Mouse (Mus musculus) kidney, adult 18-20 months (tissue): ENCODE measurements around the gene Gm20388.

Experiments used
- DNase-seq: peaks from one replicate; pipeline ENCODE4 v3.0.0; 2021

Gene Gm20388

GRCm38 (mm10) chr8:121372639-121372986, 1462.0 kb downstream of the Gm20388 start:
- DNase-seq, result no peak

- DNase-seq, result no peak
These were observed 1463.6 kb downstream of the Gm20388 start for GRCm38 (mm10) chr8:121374284-121374683.

GRCm38 (mm10) chr8:121374777-121375176, 1464.1 kb downstream of the Gm20388 start:
- no peak for DNase-seq

- peak; percentile 79 for DNase-seq
These were observed 1465.7 kb downstream of the Gm20388 start for GRCm38 (mm10) chr8:121376116-121376950.

- DNase-seq, result no peak
These were observed 1467.0 kb downstream of the Gm20388 start for GRCm38 (mm10) chr8:121377680-121378079.

- DNase-seq, result no peak
These were observed 1468.7 kb downstream of the Gm20388 start for GRCm38 (mm10) chr8:121379387-121379786.

- DNase-seq, result peak; percentile 80
These were observed 1472.1 kb downstream of the Gm20388 start for GRCm38 (mm10) chr8:121382583-121383241.

GRCm38 (mm10) chr8:121385540-121385939, 1474.9 kb downstream of the Gm20388 start:
- DNase-seq, result no peak

GRCm38 (mm10) chr8:121390608-121391007, 1480.0 kb downstream of the Gm20388 start:
- peak; percentile 30 for DNase-seq

GRCm38 (mm10) chr8:121391254-121391653, 1480.6 kb downstream of the Gm20388 start:
- no peak for DNase-seq

GRCm38 (mm10) chr8:121391771-121392170, 1481.1 kb downstream of the Gm20388 start:
- no peak for DNase-seq

- no peak for DNase-seq
These were observed 1481.8 kb downstream of the Gm20388 start for GRCm38 (mm10) chr8:121392482-121392881.

GRCm38 (mm10) chr8:121393111-121393510, 1482.5 kb downstream of the Gm20388 start:
- peak; percentile 55 for DNase-seq

GRCm38 (mm10) chr8:121394686-121395085, 1484.0 kb downstream of the Gm20388 start:
- DNase-seq, result no peak

GRCm38 (mm10) chr8:121395316-121395715, 1484.7 kb downstream of the Gm20388 start:
- DNase-seq, result peak; percentile 36

GRCm38 (mm10) chr8:121396151-121396550, 1485.5 kb downstream of the Gm20388 start:
- DNase-seq, result peak; percentile 29

GRCm38 (mm10) chr8:121397201-121397698, 1486.6 kb downstream of the Gm20388 start:
- no peak for DNase-seq

GRCm38 (mm10) chr8:121398081-121398480, 1487.4 kb downstream of the Gm20388 start:
- no peak for DNase-seq

GRCm38 (mm10) chr8:121398724-121399123, 1488.1 kb downstream of the Gm20388 start:
- DNase-seq, result no peak

GRCm38 (mm10) chr8:121399173-121399572, 1488.5 kb downstream of the Gm20388 start:
- DNase-seq, result no peak

GRCm38 (mm10) chr8:121400581-121400980, 1489.9 kb downstream of the Gm20388 start:
- no peak for DNase-seq

GRCm38 (mm10) chr8:121403821-121404220, 1493.2 kb downstream of the Gm20388 start:
- DNase-seq, result no peak

- no peak for DNase-seq
These were observed 1507.4 kb downstream of the Gm20388 start for GRCm38 (mm10) chr8:121418081-121418480.

GRCm38 (mm10) chr8:121419551-121419950, 1508.9 kb downstream of the Gm20388 start:
- DNase-seq, result no peak
